Mouse (Mus musculus): ENCODE results near the gene Actrt3.

GRCm38 (mm10) chr3:30647440-30648090 is 47.8 kb upstream of the Actrt3 start, which contains the start of gene Lrrc34:
- TF ChIP-seq CTCF (IDR thresholded peaks at IDR 0.05; ENCODE audit: low read depth, low read length): no peak
- peak; percentile 4 for TF ChIP-seq POLR2A (IDR thresholded peaks at IDR 0.05; ENCODE audit: insufficient read depth, low read length)
